Mouse (Mus musculus) MEL (cell line): ENCODE measurements at regions not wholly inside any gene's neighbourhood (a gene's known extent, or its start where the extent isn't known, plus 50 kb on each side); places are given as distances from the start of the nearest gene placed in this dataset.

Experiments used
- DNase-seq: peaks from one replicate; pipeline ENCODE4 v3.0.0; 2011; ENCODE audit warnings: low read depth, low spot score
- H3K27ac ChIP-seq: 2 replicates; pipeline ENCODE4 v1.5.1; 2012; ENCODE audit warnings: low read depth, mild to moderate bottlenecking, control low read depth, low read length, moderate library complexity; ENCODE audit not compliant: control insufficient read depth
- H3K27me3 ChIP-seq, 2 experiments: fragments of 150-350 bp in 1 of 2; sonication (generic) in 1 of 2; 2 replicates each; pipeline ENCODE4 v1.6.1; 2012; ENCODE audit warnings: low read length in 2 of 2, mild to moderate bottlenecking in 2 of 2, improper control_type of control experiment in 1 of 2, moderate library complexity in 1 of 2; ENCODE audit not compliant: insufficient read depth in 2 of 2, control insufficient read depth in 1 of 2
- H3K36me3 ChIP-seq, 2 experiments: 2 replicates each; pipeline ENCODE4 v1.6.1; 2012 to 2014; ENCODE audit warnings: low read length in 2 of 2, improper control_type of control experiment in 1 of 2, inconsistent platforms in 1 of 2, mild to moderate bottlenecking in 1 of 2; ENCODE audit not compliant: insufficient read depth in 2 of 2, control insufficient read depth in 1 of 2
- H3K4me1 ChIP-seq, 2 experiments: fragments of 150-350 bp in 1 of 2; sonication (generic) in 1 of 2; 2 replicates each; pipeline ENCODE4 v1.6.1; 2012; ENCODE audit warnings: low read length in 2 of 2, improper control_type of control experiment in 1 of 2, mild to moderate bottlenecking in 1 of 2; ENCODE audit not compliant: insufficient read depth in 2 of 2, control insufficient read depth in 1 of 2
- H3K4me3 ChIP-seq, 2 experiments: fragments of 150-350 bp in 1 of 2; sonication (generic) in 1 of 2; 2 replicates each; pipeline ENCODE4 v1.5.1; 2012; ENCODE audit warnings: low read depth in 2 of 2, low read length in 2 of 2, mild to moderate bottlenecking in 2 of 2, moderate library complexity in 2 of 2, control low read depth in 1 of 2, improper control_type of control experiment in 1 of 2; ENCODE audit not compliant: control insufficient read depth in 1 of 2, insufficient read depth in 1 of 2
- H3K79me2 ChIP-seq: 2 replicates; pipeline ENCODE4 v1.6.1; 2012; ENCODE audit warnings: mild to moderate bottlenecking, low read length, moderate library complexity; ENCODE audit not compliant: control insufficient read depth, poor library complexity, insufficient read depth
- H3K9ac ChIP-seq: 2 replicates; pipeline ENCODE4 v1.6.1; 2012; ENCODE audit warnings: low read depth, mild to moderate bottlenecking, control low read depth, low read length, moderate library complexity; ENCODE audit not compliant: control insufficient read depth, poor library complexity, severe bottlenecking
- H3K9me3 ChIP-seq: fragments of 150-350 bp; sonication (generic); replicated peaks from 2 replicates; pipeline ENCODE4 v1.6.1; 2012; ENCODE audit warnings: mild to moderate bottlenecking, low read length, improper control_type of control experiment, moderate library complexity; ENCODE audit not compliant: insufficient read depth
- CHD1 ChIP-seq: IDR thresholded peaks from 2 replicates; pipeline ENCODE4 v1.6.1; 2012; ENCODE audit warnings: low read depth, mild to moderate bottlenecking, inconsistent platforms, low read length, improper control_type of control experiment
- CHD2 ChIP-seq: IDR thresholded peaks from 2 replicates; pipeline ENCODE4 v1.6.1; 2011; ENCODE audit warnings: low read length, improper control_type of control experiment
- CTCF ChIP-seq, 3 experiments: IDR thresholded peaks in 2 of 3; conservative IDR thresholded peaks in 1 of 3; 2 replicates each; pipeline ENCODE4 v1.5.1; 2011 to 2012; ENCODE audit warnings: low read length in 3 of 3, low read depth in 2 of 3, mild to moderate bottlenecking in 2 of 3, improper control_type of control experiment in 1 of 3, inconsistent platforms in 1 of 3, mixed read lengths in 1 of 3, moderate library complexity in 1 of 3; ENCODE audit not compliant: control insufficient read depth in 1 of 3, insufficient read depth in 1 of 3, poor library complexity in 1 of 3, severe bottlenecking in 1 of 3
- ETS1 ChIP-seq: IDR thresholded peaks from 2 replicates; pipeline ENCODE4 v1.6.1; 2012; ENCODE audit warnings: low read depth, mild to moderate bottlenecking, inconsistent platforms, low read length, improper control_type of control experiment, moderate library complexity
- GABPA ChIP-seq: IDR thresholded peaks from 2 replicates; pipeline ENCODE4 v1.6.1; 2012; ENCODE audit warnings: low read depth, mild to moderate bottlenecking, inconsistent platforms, low read length, improper control_type of control experiment, moderate library complexity
- JUND ChIP-seq: IDR thresholded peaks from 2 replicates; pipeline ENCODE4 v1.6.1; 2011; ENCODE audit warnings: low read depth, mild to moderate bottlenecking, improper control_type of control experiment, low read length
- MAZ ChIP-seq: IDR thresholded peaks from 2 replicates; pipeline ENCODE4 v1.6.1; 2012; ENCODE audit warnings: low read depth, mild to moderate bottlenecking, inconsistent platforms, low read length, improper control_type of control experiment
- MXI1 ChIP-seq: IDR thresholded peaks from 2 replicates; pipeline ENCODE4 v1.6.1; 2011; ENCODE audit warnings: mild to moderate bottlenecking, low read depth, low read length, improper control_type of control experiment
- MYB ChIP-seq: IDR thresholded peaks from 2 replicates; pipeline ENCODE4 v1.6.1; 2011; ENCODE audit warnings: mild to moderate bottlenecking, low read depth, low read length, improper control_type of control experiment
- MYC ChIP-seq: IDR thresholded peaks from 2 replicates; pipeline ENCODE4 v1.6.1; 2011; ENCODE audit warnings: low read depth, mild to moderate bottlenecking, low read length, improper control_type of control experiment, moderate library complexity
- NRF1 ChIP-seq: IDR thresholded peaks from 2 replicates; pipeline ENCODE4 v1.6.1; 2014; ENCODE audit warnings: low read depth, mild to moderate bottlenecking, inconsistent platforms, low read length, improper control_type of control experiment, moderate library complexity; ENCODE audit not compliant: poor library complexity, insufficient read depth, severe bottlenecking
- RAD21 ChIP-seq: IDR thresholded peaks from 2 replicates; pipeline ENCODE4 v1.6.1; 2011; ENCODE audit warnings: mild to moderate bottlenecking, low read depth, low read length, improper control_type of control experiment
- SMC3 ChIP-seq: IDR thresholded peaks from 2 replicates; pipeline ENCODE4 v1.6.1; 2011; ENCODE audit warnings: low read depth, low read length, improper control_type of control experiment
- TAL1 ChIP-seq: IDR thresholded peaks from 2 replicates; pipeline ENCODE4 v1.6.1; 2012; ENCODE audit warnings: mild to moderate bottlenecking, inconsistent platforms, low read length, moderate library complexity, mixed read lengths
- TBP ChIP-seq: IDR thresholded peaks from 2 replicates; pipeline ENCODE4 v1.8.0; 2011; ENCODE audit warnings: low read depth, low read length, improper control_type of control experiment
- USF2 ChIP-seq, 2 experiments: IDR thresholded peaks; 2 replicates each; pipeline ENCODE4 v1.6.1; 2011 to 2012; ENCODE audit warnings: improper control_type of control experiment in 2 of 2, low read length in 2 of 2, borderline replicate concordance in 1 of 2, inconsistent platforms in 1 of 2, low read depth in 1 of 2, mild to moderate bottlenecking in 1 of 2; ENCODE audit not compliant: insufficient read depth in 1 of 2
- ZC3H11A ChIP-seq: IDR thresholded peaks from 2 replicates; pipeline ENCODE4 v1.6.1; 2012; ENCODE audit warnings: low read depth, mild to moderate bottlenecking, inconsistent platforms, low read length, improper control_type of control experiment
- ZNF384 ChIP-seq: IDR thresholded peaks from 2 replicates; pipeline ENCODE4 v1.6.1; 2012; ENCODE audit warnings: low read depth, mild to moderate bottlenecking, inconsistent platforms, low read length, improper control_type of control experiment

DNA sequence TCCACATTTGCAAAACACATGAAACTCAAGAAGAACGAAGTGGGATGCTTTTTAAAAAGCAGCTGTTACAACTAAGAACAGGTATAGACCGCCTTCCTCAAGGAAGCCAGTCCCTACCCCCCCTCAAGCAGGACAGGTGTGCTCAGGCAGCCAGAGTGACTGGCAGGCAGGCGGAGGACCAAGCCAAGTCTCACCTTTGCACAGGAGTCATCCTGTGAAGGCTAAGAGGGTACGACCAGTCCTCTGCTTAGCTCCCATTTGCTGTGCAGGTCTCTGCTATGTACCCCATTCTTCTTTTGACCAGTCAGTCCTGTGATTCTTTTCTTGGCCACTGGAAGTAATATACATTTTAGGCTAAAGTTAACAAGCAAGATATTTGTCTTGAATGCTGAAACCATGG, 467.9 kb downstream of the Plcl1 start:
- H3K9ac ChIP-seq, result no peak overlapping the region
- no peaks in the 10 kb centered on the region for H3K4me1 ChIP-seq
- no peaks in the 10 kb centered on the region for H3K79me2 ChIP-seq
- no peak for DNase-seq
- H3K9me3 ChIP-seq, result no peaks in the 10 kb centered on the region
- no peak overlapping the region for H3K4me3 ChIP-seq
- TF ChIP-seq MXI1 (no peak), ZNF384 (no peak), TBP (no peak)
- no peaks in the 10 kb centered on the region for H3K36me3 ChIP-seq
- no peak overlapping the region for H3K27ac ChIP-seq
- no peaks in the 10 kb centered on the region for H3K27me3 ChIP-seq

- no peak for TF ChIP-seq TAL1
- no peak for TF ChIP-seq USF2 (IDR thresholded peaks at IDR 0.05; ENCODE audit: borderline replicate concordance in 1 of 2, insufficient read depth in 1 of 2, low read depth in 1 of 2, low read length in 2 of 2)
- TF ChIP-seq MAZ, result no peak
- peak; percentile 70 to 83 (median 73) for TF ChIP-seq CTCF (IDR thresholded peaks at IDR 0.05 in 2 of 3, conservative IDR thresholded peaks at IDR 0.05 in 1 of 3; ENCODE audit: control insufficient read depth in 1 of 3, insufficient read depth in 1 of 3, low read depth in 2 of 3, low read length in 3 of 3, poor library complexity in 1 of 3, severe bottlenecking in 1 of 3)
- no peak for TF ChIP-seq MYB
- TF ChIP-seq CHD2, result no peak
- no peak for TF ChIP-seq MYC
- peak; percentile 35; the same call in 1 of the 2 replicates for TF ChIP-seq ZC3H11A
- no peak for TF ChIP-seq TBP
- TF ChIP-seq NRF1, result no peak
- TF ChIP-seq JUND, result no peak
- TF ChIP-seq CHD1, result no peak
- TF ChIP-seq RAD21, result peak; percentile 67
- TF ChIP-seq GABPA, result no peak
- peak; percentile 48 for TF ChIP-seq SMC3
- no peak for TF ChIP-seq ETS1
- Histone ChIP-seq H3K27ac (no peak overlapping the region), H3K4me1 (no peaks in the 10 kb centered on the region), H3K36me3 (no peaks in the 10 kb centered on the region), H3K9ac (no peak overlapping the region), H3K4me3 (no peak overlapping the region), H3K9me3 (no peaks in the 10 kb centered on the region), H3K79me2 (no peaks in the 10 kb centered on the region), H3K27me3 (no peaks in the 10 kb centered on the region)
- DNase-seq, result peak; percentile 60
Observed at GRCm38 (mm10) chr1:55874143-55874867, 468.6 kb downstream of the Plcl1 start.
